Mouse (Mus musculus) heart, adult 10 weeks (tissue): Measurements from ENCODE around the gene Spock3. TPM values are rescaled to one million over a fixed set of nuclear protein-coding genes. Genes with fewer than 3 reads are reported as not detected.

Experiments used
- polyA plus RNA-seq: library from polyadenylated mRNA; stranded (reverse); fragments of 350-450 nt; fragmentation: Illumina TruSeq; extraction: RNeasy Lipid Tissue Mini Kit (QIAGEN cat#74804); gene quantifications from one replicate; pipeline ENCODE4 v1.2.3, GENCODE M21; 2014; ENCODE audit warnings: low read depth, low replicate concordance

Gene Spock3
- 0.21 TPM for polyA plus RNA-seq

DNA sequence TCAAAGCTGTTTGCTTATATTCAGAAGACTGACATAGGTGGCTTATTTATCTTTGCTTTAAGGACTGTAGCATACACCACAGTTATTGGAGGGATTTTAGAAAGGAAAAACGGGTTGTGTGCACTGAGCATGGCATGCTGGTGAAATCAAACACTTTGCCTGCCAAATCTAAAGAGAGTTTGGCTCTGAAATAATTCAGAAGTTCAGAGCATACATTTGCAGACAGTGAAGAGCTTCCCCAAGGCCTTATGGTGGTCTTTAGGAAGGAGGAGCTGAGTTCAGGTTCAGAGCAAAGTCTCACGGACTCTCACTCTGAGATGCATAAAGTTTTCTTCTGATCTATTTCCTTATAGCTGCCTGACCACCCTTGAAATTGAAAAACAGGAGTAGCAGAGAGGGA lies at the start of gene Spock3:
TSS of gene Spock3 (plus strand) at position 301 of the 400 bp plus-strand sequence.

